Mouse (Mus musculus): ENCODE measurements around the gene Bpgm. TPM values are rescaled to one million over a fixed set of nuclear protein-coding genes. Genes with fewer than 3 reads are reported as not detected.

Bpgm gene
- polyA plus RNA-seq, 1 experiment, result not detected

DNA sequence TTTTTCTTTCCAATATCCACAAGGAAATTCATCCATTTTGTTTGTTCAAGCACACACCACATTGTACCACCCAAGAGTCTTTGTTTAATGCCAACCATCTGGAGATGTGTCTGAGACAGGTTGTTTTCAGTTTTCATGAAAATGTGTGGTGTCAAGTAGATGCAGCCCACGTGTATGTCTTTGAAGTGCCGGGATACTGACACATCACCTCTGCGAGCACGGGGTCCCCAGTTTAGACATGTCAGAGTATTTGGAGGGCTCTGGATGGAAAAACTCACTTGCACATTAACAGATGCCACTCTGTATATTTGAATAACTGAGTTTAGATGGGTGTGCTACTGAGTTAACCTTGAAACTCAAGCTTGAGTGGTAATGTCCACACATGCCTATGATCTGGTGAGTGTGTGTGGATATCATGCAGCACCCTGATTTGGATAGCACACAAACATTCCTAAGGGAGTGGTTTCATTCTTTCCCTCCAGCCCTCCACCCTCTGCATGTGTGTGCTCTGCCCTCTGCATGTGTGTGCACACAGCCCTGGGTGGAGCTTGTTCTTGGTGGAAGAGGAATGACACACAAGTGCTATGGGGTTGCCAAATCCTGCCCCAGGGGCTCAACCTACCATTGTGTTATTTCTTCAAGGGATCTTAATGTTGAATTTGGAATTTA, 76.6 kb downstream of the Bpgm start:
- Histone ChIP-seq H3K4me3 (ENCODE audit: insufficient read depth, low read depth, low read length) (no peak overlapping the region), H3K4me1 (ENCODE audit: control insufficient read depth, insufficient read depth, low read length) (no peaks in the 10 kb centered on the region), H3K27ac (ENCODE audit: insufficient read depth, low read depth, low read length) (no peak overlapping the region)
- WGBS, result 88% methylated on average over 4 of the region's 4 CpGs
- TF ChIP-seq POLR2A (IDR thresholded peaks at IDR 0.05; ENCODE audit: insufficient read depth, low read depth, low read length) (no peak), CTCF (IDR thresholded peaks at IDR 0.05; ENCODE audit: insufficient read depth, low read depth, low read length) (no peak)

DNA sequence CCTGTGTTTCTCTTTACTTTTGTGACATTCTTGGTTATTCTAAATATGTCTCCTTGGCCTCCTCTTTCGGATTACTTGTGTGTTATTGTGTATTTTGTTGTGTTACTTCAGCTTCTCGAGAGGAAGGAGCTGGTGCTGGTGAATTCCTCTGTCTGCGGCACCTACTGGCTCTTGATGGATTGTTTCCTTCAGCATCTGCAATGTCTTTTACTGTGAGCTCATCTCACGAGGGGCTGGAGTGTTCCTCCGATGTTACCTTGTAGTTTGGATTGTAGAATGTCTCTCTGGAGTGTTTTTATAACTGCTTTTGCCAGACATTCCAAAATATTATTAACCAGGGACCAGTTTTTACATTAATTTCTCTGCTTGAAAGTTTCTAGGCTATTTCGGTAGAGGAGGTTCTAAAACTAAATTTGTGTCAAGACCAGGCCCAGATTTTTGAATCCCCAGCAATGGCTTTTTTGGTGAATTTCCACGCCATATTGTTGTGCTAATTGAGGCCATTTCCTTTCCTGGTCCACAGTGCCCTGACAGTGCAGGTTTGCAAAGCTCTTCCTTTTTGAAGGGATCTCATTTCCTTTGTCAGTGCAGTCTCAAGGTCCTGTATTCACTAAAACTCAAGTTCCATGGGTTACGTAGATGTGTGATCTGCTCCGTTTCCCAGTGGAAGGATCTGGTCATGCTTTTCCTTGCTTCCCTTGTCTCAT, 78.4 kb downstream of the Bpgm start:
- Histone ChIP-seq H3K4me3 (ENCODE audit: insufficient read depth, low read depth, low read length) (no peak overlapping the region), H3K27ac (ENCODE audit: insufficient read depth, low read depth, low read length) (no peak overlapping the region), H3K4me1 (ENCODE audit: control insufficient read depth, insufficient read depth, low read length) (no peaks in the 10 kb centered on the region)
- 92% methylated on average over 9 of the region's 9 CpGs for WGBS
- no peak for TF ChIP-seq CTCF (IDR thresholded peaks at IDR 0.05; ENCODE audit: insufficient read depth, low read depth, low read length)
- TF ChIP-seq POLR2A (IDR thresholded peaks at IDR 0.05; ENCODE audit: insufficient read depth, low read depth, low read length), result no peak

Other genes with a start within 250 kb of the Bpgm start
- not detected in 2 replicates for gene Akr1b3, start 158.7 kb upstream of the Bpgm start, polyA plus RNA-seq (2012; ENCODE audit: insufficient read depth, insufficient read length, low replicate concordance, missing spikeins)
- not detected in 2 replicates for gene Akr1b8, start 122.1 kb upstream of the Bpgm start, polyA plus RNA-seq (2012; ENCODE audit: insufficient read depth, insufficient read length, low replicate concordance, missing spikeins)
- gene Akr1b10, start 92.0 kb upstream of the Bpgm start, polyA plus RNA-seq (2012; ENCODE audit: insufficient read depth, insufficient read length, low replicate concordance, missing spikeins), result not detected in 2 replicates
- not detected in 2 replicates for gene Akr1b7, start 63.9 kb upstream of the Bpgm start, polyA plus RNA-seq (2012; ENCODE audit: insufficient read depth, insufficient read length, low replicate concordance, missing spikeins)
- gene Cald1, start 122.3 kb downstream of the Bpgm start, polyA plus RNA-seq (2012; ENCODE audit: insufficient read depth, insufficient read length, low replicate concordance, missing spikeins), result not detected in 2 replicates